Mouse (Mus musculus): ENCODE results near the gene Mlc1. TPM values are rescaled to one million over a fixed set of nuclear protein-coding genes. Genes with fewer than 3 reads are reported as not detected.

Mlc1 gene
- total RNA-seq, 2 experiments from 2014 or later, result not detected

- no peak for DNase-seq (ENCODE audit: low spot score)
These were observed 41.5 kb downstream of the Mlc1 start for GRCm38 (mm10) chr15:88937291-88937650.

GRCm38 (mm10) chr15:88936619-88937290, 42.1 kb downstream of the Mlc1 start:
- DNase-seq (ENCODE audit: low spot score), result no peak

GRCm38 (mm10) chr15:88934141-88934540, 44.7 kb downstream of the Mlc1 start:
- no peak for DNase-seq (ENCODE audit: low spot score)

- no peak for DNase-seq (ENCODE audit: low spot score)
These were observed 46.1 kb downstream of the Mlc1 start for GRCm38 (mm10) chr15:88932667-88933066.

GRCm38 (mm10) chr15:88921992-88922310, 56.9 kb downstream of the Mlc1 start:
- DNase-seq (ENCODE audit: low spot score), result peak; percentile 9

GRCm38 (mm10) chr15:88921131-88921991, 57.4 kb downstream of the Mlc1 start:
- peak; percentile 75 for DNase-seq (ENCODE audit: low spot score)

GRCm38 (mm10) chr15:88920065-88920464, 58.7 kb downstream of the Mlc1 start:
- no peak for DNase-seq (ENCODE audit: low spot score)

GRCm38 (mm10) chr15:88919328-88919727, 59.5 kb downstream of the Mlc1 start:
- DNase-seq (ENCODE audit: low spot score), result no peak

GRCm38 (mm10) chr15:88917126-88917525, 61.7 kb downstream of the Mlc1 start:
- DNase-seq (ENCODE audit: low spot score), result no peak

- DNase-seq (ENCODE audit: low spot score), result no peak
These were observed 62.4 kb downstream of the Mlc1 start for GRCm38 (mm10) chr15:88916366-88916765.

GRCm38 (mm10) chr15:88915046-88915445, 63.8 kb downstream of the Mlc1 start:
- DNase-seq (ENCODE audit: low spot score), result no peak

- no peak for DNase-seq (ENCODE audit: low spot score)
These were observed 72.5 kb downstream of the Mlc1 start for GRCm38 (mm10) chr15:88906347-88906746.

Other genes starting within 250 kb of the Mlc1 start
- gene Brd1, start 244.8 kb downstream of the Mlc1 start, total RNA-seq (2021), result 10 to 100 TPM; 25.1 to 26.8 TPM
- gene Zbed4, start 227.3 kb downstream of the Mlc1 start, total RNA-seq (2021), result 10 to 100 TPM; 15.0 to 15.3 TPM
- gene Alg12, start 159.7 kb downstream of the Mlc1 start, total RNA-seq (2021), result 1 to 10 TPM; 4.2 to 4.8 TPM
- gene Creld2, start 159.4 kb downstream of the Mlc1 start, total RNA-seq (2021), result 10 to 100 TPM in 1 of 2 experiments, 1 to 10 TPM in 1; 6.9 to 10.3 TPM
- gene Pim3, start 116.8 kb downstream of the Mlc1 start, total RNA-seq (2021), result 10 to 100 TPM; 24.1 to 37.3 TPM
- gene Ttll8, start 24.6 kb downstream of the Mlc1 start, total RNA-seq (2021), result not detected
- not detected for gene Mov10l1, start 3.9 kb upstream of the Mlc1 start, total RNA-seq (2021)
- gene Panx2, start 80.7 kb upstream of the Mlc1 start, total RNA-seq (2021), result not detected
- 10 to 100 TPM; 31.6 to 36.1 TPM for gene Trabd, start 96.1 kb upstream of the Mlc1 start, total RNA-seq (2021)
- gene Selenoo, start 110.1 kb upstream of the Mlc1 start, total RNA-seq (2021), result 10 to 100 TPM; 14.7 to 15.5 TPM
- 1 to 10 TPM; 6.9 to 8.4 TPM for gene Tubgcp6, start 144.1 kb upstream of the Mlc1 start, total RNA-seq (2021)
- 1 to 10 TPM; 5.7 to 5.9 TPM for gene Hdac10, start 149.7 kb upstream of the Mlc1 start, total RNA-seq (2021)
- 100 to 1,000 TPM; 142 to 145 TPM for gene Mapk12, start 161.7 kb upstream of the Mlc1 start, total RNA-seq (2021)
- 1 to 10 TPM in 1 of 2 experiments, under 1 TPM in 1; 0.89 to 1.9 TPM for gene Mapk11, start 170.6 kb upstream of the Mlc1 start, total RNA-seq (2021)
- gene Plxnb2, start 201.8 kb upstream of the Mlc1 start, total RNA-seq (2021), result 1 to 10 TPM; 4.0 to 8.2 TPM
- 1 to 10 TPM; 8.8 to 9.6 TPM for gene Dennd6b, start 217.5 kb upstream of the Mlc1 start, total RNA-seq (2021)
- gene Ppp6r2, start 232.5 kb upstream of the Mlc1 start, total RNA-seq (2021), result 10 to 100 TPM; 90.7 to 93.0 TPM